Mouse (Mus musculus) gastrocnemius, adult 8-10 months (tissue): ENCODE data around the gene Gng2. TPM values are rescaled to one million over a fixed set of nuclear protein-coding genes. Genes with fewer than 3 reads are reported as not detected.

Experiments used
- DNase-seq, 2 experiments: peaks; one replicate each; pipeline ENCODE4 v3.0.0; 2022; ENCODE audit warnings: low spot score in 2 of 2
- total RNA-seq, 4 experiments: library from RNA; stranded (reverse); gene quantifications; 2 replicates each; pipeline ENCODE4 v1.2.4; 2022

Gng2 gene
- total RNA-seq, 4 experiments from 2014 or later = 0.68 to 6.9 (median 2.6) TPM

DNA sequence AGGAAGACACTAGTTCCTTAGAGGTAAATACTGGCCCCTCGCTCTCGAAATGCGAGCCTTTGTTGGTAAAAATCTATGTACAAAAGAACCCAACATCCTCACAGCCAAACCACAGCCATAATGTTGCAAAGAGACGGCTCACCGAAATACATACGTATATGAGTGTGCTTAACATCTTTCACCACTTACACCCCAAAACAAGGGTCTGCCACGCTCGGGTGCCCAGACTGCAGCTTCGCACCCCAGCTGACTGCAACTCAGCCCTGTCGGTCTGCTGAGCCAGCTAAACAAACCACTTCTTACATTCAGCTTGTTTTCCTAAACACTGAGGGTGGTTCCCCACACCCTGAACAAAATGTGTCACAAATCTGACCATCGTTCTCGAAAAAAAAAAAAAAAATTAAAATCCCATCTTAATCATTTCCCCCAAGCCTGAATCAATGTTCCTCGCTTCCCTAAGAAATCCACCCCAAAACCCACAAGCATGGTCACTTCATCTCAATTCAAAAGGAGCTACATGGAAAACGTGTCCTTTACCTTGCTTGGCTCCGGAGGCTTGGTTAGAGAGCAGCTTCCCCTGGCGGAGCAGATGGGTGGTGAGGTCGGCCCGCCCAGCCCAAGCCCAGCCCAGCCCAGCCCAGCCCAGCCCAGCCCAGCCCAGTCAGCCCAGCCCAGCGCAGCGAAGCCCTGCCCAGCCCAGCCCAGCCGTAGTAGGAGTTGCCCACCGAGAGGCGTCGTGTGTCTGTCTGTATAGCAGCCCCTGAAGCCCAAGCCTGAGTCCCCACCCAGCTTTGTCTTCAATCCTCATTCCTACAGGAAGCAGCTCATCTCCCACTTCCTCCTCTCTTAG, 781 bp downstream of the Gng2 start:
- DNase-seq = peak in 1 of 2 experiments; percentile 25

- DNase-seq = no peak
Measured at GRCm38 (mm10) chr14:19974978-19975493, 2.4 kb downstream of the Gng2 start.

- no peak for DNase-seq
Measured at GRCm38 (mm10) chr14:19974429-19974828, 3.0 kb downstream of the Gng2 start.

- DNase-seq = no peak
Measured at GRCm38 (mm10) chr14:19972316-19973029, 5.0 kb downstream of the Gng2 start.

GRCm38 (mm10) chr14:19970845-19971244, 6.6 kb downstream of the Gng2 start:
- DNase-seq = no peak

DNA sequence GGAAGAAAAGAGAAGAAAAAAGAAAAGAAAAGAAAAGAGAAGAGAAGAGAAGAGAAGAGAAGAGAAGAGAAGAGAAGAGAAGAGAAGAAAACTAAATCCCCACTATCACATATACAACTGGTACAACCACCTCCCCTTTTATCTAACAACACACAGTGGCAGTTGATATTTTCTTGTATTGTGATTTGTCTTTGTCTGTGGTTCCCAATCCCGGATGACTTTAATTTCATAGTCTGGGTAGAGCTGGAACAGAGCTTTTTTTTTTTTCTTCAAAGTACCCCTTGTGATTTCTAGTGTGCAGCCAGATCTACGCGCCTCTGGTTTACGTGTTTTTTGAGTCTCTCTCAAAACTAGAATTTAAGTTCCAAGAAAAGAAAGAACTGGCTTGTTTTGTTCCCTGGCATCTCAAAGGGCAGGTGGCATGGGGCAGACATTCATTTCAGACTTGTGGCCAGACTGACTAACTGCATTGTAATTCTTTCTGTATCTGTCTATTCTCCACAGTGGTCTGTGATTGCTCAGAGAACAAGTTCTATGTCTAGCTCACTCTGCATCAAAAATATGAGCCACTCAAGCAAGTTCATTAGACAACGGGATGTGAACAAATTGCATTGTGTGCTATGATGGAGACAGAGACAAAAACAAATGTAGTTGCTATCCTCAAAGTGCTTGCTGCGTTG, 7.2 kb downstream of the Gng2 start:
- DNase-seq = no peak

DNA sequence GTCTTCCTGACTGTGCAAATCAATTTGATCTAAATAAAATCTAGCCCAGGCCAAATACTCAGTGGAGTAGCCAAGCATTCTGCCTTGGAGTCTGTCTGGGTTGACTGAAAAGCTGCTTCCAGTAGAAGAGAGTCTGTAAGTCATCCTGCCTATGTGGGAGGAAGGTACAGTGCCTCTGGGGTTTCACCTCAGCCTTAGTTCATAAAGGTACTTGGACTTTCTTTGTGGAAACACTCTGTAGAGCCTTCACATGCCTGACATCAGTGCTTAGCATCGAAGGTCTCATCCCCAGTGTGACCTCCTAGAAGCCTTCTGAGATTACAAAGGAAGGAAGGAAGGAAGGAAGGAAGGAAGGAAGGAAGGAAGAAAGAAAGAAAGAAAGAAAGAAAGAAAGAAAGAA, 7.9 kb downstream of the Gng2 start:
- no peak for DNase-seq

- no peak for DNase-seq
Measured at GRCm38 (mm10) chr14:19969011-19969521, 8.4 kb downstream of the Gng2 start.

- DNase-seq = no peak
Measured at GRCm38 (mm10) chr14:19968321-19969010, 9.0 kb downstream of the Gng2 start.

- no peak for DNase-seq
Measured at GRCm38 (mm10) chr14:19967482-19967881, 9.9 kb downstream of the Gng2 start.

GRCm38 (mm10) chr14:19963961-19964505, 13.4 kb downstream of the Gng2 start:
- DNase-seq = no peak

- no peak for DNase-seq
Measured at GRCm38 (mm10) chr14:19961924-19962915, 15.2 kb downstream of the Gng2 start.

GRCm38 (mm10) chr14:19959860-19960259, 17.6 kb downstream of the Gng2 start:
- no peak for DNase-seq

DNA sequence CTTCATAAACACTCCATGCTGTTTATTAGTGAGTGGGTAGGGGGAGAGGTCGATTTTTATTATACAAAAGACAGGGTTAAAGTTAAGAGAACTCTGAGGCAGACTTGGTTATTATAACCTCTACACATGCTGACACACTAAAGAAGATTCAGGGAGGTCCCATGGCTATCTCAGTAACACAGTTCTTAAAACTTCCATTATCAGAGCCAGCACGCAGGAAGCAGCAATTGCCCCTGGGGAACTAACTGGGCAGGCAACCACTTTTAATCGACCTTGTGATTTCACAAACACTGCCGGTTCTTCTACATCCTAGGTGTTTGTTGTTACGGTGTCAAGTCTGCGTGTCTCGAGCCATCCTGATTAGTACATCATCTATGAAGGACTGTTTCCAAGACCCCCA, 22.4 kb downstream of the Gng2 start:
- DNase-seq = no peak

GRCm38 (mm10) chr14:19950812-19951211, 26.6 kb downstream of the Gng2 start:
- DNase-seq = no peak

GRCm38 (mm10) chr14:19949475-19949874, 28.0 kb downstream of the Gng2 start:
- DNase-seq = no peak

DNA sequence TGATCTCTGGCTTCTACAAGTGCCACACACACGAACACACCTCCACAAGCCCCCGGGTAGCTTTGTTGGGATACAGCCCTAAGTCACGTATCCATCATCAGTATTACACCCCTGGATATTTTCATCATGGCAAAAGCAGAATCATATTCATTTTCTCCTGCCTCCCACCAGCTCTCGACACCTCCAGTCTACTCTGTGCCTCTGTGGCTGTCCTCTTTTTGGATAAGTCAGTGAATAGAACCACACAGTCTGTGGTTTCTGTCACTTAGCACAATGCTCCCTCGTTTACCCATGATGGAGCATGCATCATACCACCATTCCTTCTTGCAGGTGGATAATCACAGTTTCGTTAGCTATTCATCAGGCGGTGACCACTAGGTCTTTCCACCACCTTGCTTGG, 31.2 kb downstream of the Gng2 start:
- DNase-seq = no peak

GRCm38 (mm10) chr14:19942732-19943131, 34.7 kb downstream of the Gng2 start:
- no peak for DNase-seq

- DNase-seq = no peak
Measured at GRCm38 (mm10) chr14:19942329-19942728, 35.1 kb downstream of the Gng2 start.

GRCm38 (mm10) chr14:19940066-19940465, 37.4 kb downstream of the Gng2 start:
- DNase-seq = no peak
